Mouse (Mus musculus) urinary bladder, postnatal 4 days (tissue): ENCODE measurements around the gene Pkib.

Source experiments
- DNase-seq, 2 experiments: peaks; one replicate each; pipeline ENCODE4 v3.0.0; 2021 to 2022; ENCODE audit warnings: low spot score in 2 of 2

Pkib gene

GRCm38 (mm10) chr10:57631896-57632867 is at the start of gene Pkib:
TSS of gene Pkib (plus strand) at chr10:57631981.
- DNase-seq: peak; percentile 27 to 64

GRCm38 (mm10) chr10:57583927-57584326 is 47.9 kb upstream of the Pkib start:
- DNase-seq: no peak

GRCm38 (mm10) chr10:57594266-57594665 is 37.5 kb upstream of the Pkib start:
- DNase-seq: no peak

DNA sequence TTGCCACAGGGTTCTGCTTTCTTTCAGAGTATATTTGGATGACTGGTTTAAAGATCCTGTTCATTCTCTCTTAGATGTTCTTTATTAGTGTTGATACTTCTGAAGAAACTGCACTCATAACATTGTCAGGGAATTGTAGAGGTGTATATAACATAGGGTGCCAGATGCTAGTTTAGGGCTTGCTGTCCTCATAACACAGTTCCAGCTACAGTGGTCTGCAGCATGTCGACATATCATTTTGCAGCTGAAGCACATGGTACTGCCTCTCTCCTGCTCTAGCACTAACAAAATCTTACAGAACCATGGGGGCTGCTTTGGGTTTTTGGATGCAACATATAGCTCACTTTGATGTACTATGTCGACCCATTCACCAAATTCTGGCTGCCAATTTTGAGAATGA is 34.6 kb upstream of the Pkib start:
- DNase-seq: no peak

DNA sequence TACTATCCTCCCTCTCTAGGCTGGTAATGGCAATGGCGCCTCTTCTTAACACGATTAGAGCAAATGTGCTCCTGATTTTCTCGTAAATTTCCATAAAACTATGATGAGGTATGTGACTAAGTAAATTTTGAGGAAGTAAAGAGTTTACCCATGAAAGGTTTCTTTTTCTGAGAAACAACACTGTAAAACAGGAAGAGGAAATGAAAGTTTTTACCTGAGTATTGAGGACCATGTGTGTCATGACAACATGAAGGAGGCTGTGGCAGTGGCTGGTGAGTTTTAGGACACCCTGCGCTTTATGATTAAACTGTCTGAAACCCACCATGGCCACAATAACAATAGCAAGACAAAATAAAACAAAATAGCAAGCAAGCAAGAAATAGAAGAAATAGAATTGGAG is 28.8 kb upstream of the Pkib start:
- DNase-seq: no peak

GRCm38 (mm10) chr10:57623311-57623710 is 8.5 kb upstream of the Pkib start:
- no peak for DNase-seq

- DNase-seq: no peak
Measured at GRCm38 (mm10) chr10:57627773-57628172, 4.0 kb upstream of the Pkib start.

DNA sequence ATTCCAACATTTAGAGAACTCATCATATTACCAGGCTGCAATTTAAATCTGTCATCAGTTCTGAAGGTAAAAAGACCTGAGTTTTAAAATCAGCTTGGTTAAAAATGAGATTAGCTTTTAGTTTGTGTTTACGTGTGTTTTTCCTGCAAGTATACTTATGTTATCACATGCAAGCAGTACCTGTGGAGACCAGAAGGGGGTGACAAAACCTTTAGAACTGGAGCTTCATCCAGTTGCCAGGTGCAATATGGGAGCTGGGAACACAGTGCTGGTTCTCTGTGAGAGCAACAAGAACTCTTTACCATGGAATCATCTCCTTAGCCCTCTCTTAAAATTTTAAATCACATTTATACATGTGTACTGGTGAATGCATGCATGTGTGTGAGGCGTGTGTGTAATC is 1.2 kb upstream of the Pkib start:
- DNase-seq: no peak

DNA sequence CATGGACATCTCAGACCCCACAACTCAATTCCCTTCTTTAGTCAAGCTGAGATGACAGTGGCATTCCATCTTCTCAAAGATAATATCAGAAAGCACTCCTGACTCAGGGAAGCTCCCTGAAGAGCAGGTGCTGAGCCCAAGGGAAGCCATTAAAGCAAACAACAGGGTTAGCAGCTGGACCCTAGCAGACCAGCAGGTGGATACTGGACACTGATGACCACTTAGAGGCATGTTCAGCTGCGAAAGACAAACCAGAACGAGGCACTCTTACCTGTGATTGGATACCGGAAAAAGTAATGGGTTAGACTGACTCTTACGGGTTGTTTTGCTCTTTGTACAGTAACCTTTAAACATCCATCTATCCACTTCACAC is 1.1 kb downstream of the Pkib start:
- DNase-seq: no peak

GRCm38 (mm10) chr10:57636970-57637369 is 5.2 kb downstream of the Pkib start:
- DNase-seq: no peak

GRCm38 (mm10) chr10:57638250-57638649 is 6.5 kb downstream of the Pkib start:
- no peak for DNase-seq

- DNase-seq: no peak
Measured at GRCm38 (mm10) chr10:57639540-57639939, 7.8 kb downstream of the Pkib start.

GRCm38 (mm10) chr10:57653297-57653696 is 21.5 kb downstream of the Pkib start:
- DNase-seq: no peak

DNA sequence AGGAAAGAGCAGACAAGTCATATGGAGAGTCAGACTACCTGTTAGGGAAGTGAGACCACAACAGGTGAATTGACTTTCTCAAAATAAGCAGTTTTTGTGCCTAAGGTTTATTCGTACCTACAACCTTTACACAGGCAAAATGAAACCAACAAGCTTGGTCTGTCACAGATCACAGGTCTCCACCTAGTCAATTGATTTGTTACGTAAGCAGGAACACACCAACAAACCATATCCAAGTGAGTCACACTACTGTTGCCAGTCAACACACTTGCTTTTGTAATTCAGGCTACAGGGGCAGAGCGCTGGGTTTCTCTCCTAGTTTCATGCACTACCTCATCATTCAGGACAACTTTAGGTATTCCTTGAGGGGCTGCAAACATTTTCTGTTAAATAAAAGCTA is 28.7 kb downstream of the Pkib start:
- DNase-seq: no peak

DNA sequence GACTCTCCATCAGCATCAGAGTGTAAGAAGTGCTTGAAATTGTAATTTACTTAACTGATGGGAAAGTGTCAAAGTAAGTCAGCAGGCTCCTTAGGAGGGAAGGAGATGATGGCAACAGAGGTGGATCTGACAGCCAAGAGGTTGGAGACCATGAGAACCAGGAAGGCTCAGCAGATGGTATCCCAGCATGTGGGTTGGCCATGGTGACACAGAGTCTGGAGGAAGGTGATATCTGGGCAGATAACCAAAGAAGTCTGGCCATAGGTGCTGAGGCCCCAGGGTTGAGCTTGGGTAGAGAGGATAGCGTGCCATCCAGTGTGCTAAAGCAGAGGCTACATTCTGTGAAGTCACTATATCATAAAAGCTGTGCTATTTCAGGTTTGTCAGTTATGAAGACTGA is 32.0 kb downstream of the Pkib start:
- DNase-seq: no peak

- DNase-seq: no peak
Measured at GRCm38 (mm10) chr10:57664253-57664652, 32.5 kb downstream of the Pkib start.

DNA sequence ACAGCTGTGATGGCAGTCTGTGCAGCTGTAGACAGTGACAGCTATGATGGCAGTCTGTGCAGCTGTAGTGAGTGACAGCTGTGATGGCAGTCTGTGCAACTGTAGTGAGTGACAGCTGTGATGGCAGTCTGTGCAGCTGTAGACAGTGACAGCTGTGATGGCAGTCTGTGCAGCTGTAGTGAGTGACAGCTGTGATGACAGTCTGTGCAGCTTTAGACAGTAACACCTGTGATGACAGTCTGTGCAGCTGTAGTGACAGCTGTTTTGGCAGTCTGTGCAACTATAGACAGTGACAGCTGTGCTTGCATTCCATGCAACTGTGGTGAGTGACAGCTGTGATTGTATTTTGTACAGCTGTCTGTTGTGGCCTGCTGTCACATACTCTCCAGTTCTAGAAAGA is 44.0 kb downstream of the Pkib start:
- DNase-seq: no peak

- DNase-seq: no peak
Measured at GRCm38 (mm10) chr10:57687999-57688398, 56.2 kb downstream of the Pkib start.

DNA sequence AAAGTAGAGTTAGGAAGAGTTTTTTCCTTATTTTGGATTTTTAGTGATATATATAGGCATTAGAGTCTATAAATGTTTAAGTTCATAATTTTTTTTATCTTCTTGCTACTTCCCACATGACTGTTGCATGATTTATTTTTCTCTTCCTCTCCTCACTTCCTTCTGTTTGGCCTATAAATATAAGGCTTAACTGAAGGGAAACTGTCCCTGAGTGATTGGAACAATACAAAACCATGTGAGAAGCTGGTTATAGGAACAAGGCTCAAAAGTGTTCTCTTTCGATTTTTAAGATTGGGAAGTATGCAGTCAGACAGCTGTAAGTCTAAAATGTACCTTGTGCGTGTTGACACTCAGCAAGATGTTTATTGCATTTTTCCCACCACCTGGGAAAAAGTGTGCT is 58.4 kb downstream of the Pkib start:
- no peak for DNase-seq

GRCm38 (mm10) chr10:57702246-57702645 is 70.5 kb downstream of the Pkib start:
- no peak for DNase-seq

DNA sequence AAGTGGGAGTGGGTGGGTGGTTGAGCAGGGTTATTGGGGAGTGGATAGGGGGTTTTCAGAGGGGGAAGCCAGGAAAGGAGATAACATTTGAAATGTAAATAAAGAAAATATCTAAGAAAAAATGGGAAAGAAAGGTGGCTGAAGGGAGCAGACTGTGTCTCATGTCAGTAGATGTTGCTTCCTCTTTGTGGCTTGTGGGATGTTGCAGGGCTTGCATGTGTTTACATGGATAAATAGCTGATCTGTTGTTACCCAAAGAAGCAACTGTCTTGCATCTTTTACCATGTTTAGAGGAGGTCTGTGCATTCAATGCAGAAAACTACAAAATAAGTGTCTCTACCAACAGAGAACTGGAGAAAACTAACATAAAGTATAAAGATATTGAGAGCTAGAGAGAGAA is 89.3 kb downstream of the Pkib start:
- no peak for DNase-seq

DNA sequence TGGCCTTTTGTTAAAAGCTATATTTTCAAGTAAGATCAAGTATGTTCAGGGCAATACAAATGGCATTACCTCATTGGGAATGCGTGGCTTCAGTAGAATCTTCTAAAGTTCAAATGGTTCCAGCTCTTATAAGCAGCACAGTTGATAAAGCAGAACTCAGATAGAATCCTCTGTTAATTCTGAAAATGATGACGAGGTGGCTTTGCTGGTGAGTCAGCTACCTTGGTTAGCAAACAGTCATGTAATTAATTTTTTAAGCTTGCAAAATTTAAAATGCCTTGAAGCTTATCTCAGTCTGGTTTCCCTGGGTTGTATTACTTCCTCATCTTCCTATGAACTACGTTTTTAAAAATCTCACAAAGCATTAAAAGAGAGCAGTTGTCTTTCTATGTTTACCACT is 90.6 kb downstream of the Pkib start:
- no peak for DNase-seq

- DNase-seq: no peak
Measured at GRCm38 (mm10) chr10:57727666-57728065, 95.9 kb downstream of the Pkib start.

DNA sequence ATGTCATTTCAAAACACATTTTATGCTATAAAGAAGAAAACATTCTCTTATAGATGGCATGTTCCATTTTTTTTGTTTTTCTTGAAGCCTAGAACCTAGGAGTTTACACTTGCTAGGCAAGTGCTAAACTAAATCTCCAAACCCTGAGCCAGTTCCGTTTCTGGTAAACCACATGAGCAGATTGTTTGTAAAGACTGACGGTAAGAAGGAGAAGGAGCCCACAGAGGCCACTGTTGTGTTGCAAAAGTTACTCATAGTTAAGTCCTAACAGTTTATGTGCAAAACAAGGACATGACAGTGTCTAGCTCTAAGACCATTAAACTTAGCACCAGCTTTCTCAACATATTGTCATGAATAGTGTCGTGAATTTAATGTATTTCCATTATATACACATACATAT is 99.9 kb downstream of the Pkib start:
- DNase-seq: no peak
